Mouse (Mus musculus) lung, embryonic 15.5 days (tissue): Measurements from ENCODE around the gene Pde4d. TPM values are rescaled to one million over a fixed set of nuclear protein-coding genes. Genes with fewer than 3 reads are reported as not detected.

ENCODE experiments used
- ATAC-seq: fragments of 200-750 bp; cut with Nextera tagmentation; 2 replicates; pipeline ENCODE4 v1.8.0; 2017; ENCODE audit warnings: moderate number of reproducible peaks, borderline replicate concordance; ENCODE audit not compliant: low FRiP score, low TSS enrichment; ENCODE audit errors: extremely low read depth
- H3K27ac ChIP-seq: fragments of 300-500 bp; sonication (generic); 2 replicates; pipeline ENCODE4 v1.5.1; 2015; ENCODE audit warnings: moderate library complexity, mild to moderate bottlenecking, inconsistent platforms
- H3K27me3 ChIP-seq: fragments of 300-500 bp; sonication (generic); 2 replicates; pipeline ENCODE4 v1.6.1; 2015; ENCODE audit warnings: inconsistent platforms
- H3K36me3 ChIP-seq: fragments of 300-500 bp; sonication (generic); 2 replicates; pipeline ENCODE4 v1.6.1; 2015; ENCODE audit warnings: inconsistent platforms
- H3K4me1 ChIP-seq: fragments of 300-500 bp; sonication (generic); 2 replicates; pipeline ENCODE4 v1.6.1; 2015; ENCODE audit warnings: inconsistent platforms
- H3K4me2 ChIP-seq: fragments of 300-500 bp; sonication (generic); 2 replicates; pipeline ENCODE4 v1.6.1; 2015; ENCODE audit warnings: inconsistent platforms, mild to moderate bottlenecking, moderate library complexity
- H3K4me3 ChIP-seq: fragments of 300-500 bp; sonication (generic); 2 replicates; pipeline ENCODE4 v1.5.1; 2015; ENCODE audit warnings: mild to moderate bottlenecking, inconsistent platforms
- H3K9ac ChIP-seq: fragments of 300-500 bp; sonication (generic); 2 replicates; pipeline ENCODE4 v1.6.1; 2015; ENCODE audit warnings: inconsistent platforms
- H3K9me3 ChIP-seq: fragments of 300-500 bp; sonication (generic); 2 replicates; pipeline ENCODE4 v1.6.1; 2016; ENCODE audit warnings: inconsistent platforms
- WGBS: fragments of 180-500 bp; shearing (Covaris S2); methylation state at CpG from one replicate; pipeline ENCODE4 v1.1.7; 2015; 5-methylcytosine and 5-hydroxymethylcytosine counted together
- polyA plus RNA-seq: library from polyadenylated mRNA; unstranded; fragments of >200 nt; fragmentation: Nextera tagmentation; extraction: Ambion mirVana; gene quantifications from 2 replicates; pipeline ENCODE4 v1.2.1, GENCODE M21; 2015

The Pde4d gene
- polyA plus RNA-seq, 1 experiment from 2014 or later = 18.2 TPM

DNA sequence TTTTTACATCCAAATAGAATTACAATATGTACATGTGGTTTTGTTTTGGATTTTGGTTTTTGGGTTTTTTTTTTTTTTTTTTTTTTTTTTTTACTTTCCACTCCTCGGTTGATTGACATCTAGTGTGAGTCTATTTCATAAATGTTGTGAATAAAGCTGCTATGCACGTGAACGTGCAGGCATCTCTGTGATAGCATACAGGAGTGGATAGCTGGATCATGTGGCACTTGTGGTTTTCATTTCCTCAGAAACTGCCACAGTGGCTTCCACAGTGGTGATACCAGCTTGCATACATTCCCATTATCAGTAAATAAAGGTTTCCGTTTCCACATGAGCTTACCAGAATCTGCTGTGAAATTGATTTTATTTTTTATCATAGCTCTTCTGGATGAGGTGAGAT lies 506.3 kb downstream of the Pde4d start:
- Histone ChIP-seq H3K9me3 (no peaks in the 10 kb centered on the region), H3K4me3 (no peak overlapping the region), H3K4me2 (no peak overlapping the region), H3K27ac (no peak overlapping the region), H3K36me3 (no peaks in the 10 kb centered on the region), H3K9ac (no peak overlapping the region), H3K4me1 (no peaks in the 10 kb centered on the region), H3K27me3 (no peaks in the 10 kb centered on the region)
- ATAC-seq = no peak
- WGBS = 78% methylated on average over 4 of the region's 4 CpGs

DNA sequence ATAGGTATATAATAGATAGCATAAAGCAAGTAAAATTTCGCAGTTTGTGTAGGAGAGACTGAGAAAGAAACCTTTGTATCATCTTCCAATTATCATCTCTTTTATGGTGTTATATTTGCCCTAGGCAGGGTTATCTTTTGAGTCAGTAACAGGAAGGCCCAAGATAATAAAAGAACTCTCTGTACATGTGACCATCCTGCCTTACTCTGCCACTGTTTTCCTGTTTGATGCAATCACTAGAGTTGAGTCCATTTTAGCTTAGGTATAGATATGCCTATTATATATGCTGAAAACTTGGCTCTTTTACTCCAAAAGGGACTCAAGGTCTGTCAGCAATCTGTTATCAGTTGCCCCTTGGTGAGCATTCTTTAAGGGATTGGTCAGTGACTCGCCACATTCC lies 514.3 kb downstream of the Pde4d start:
- H3K9ac ChIP-seq = no peak overlapping the region
- no peaks in the 10 kb centered on the region for H3K4me1 ChIP-seq
- ATAC-seq = no peak
- WGBS = 77% methylated on average over 2 of the region's 2 CpGs
- H3K9me3 ChIP-seq = no peaks in the 10 kb centered on the region
- no peak overlapping the region for H3K4me3 ChIP-seq
- no peak overlapping the region for H3K27ac ChIP-seq
- H3K36me3 ChIP-seq = no peaks in the 10 kb centered on the region
- H3K4me2 ChIP-seq = no peak overlapping the region
- H3K27me3 ChIP-seq = no peaks in the 10 kb centered on the region

- no peak for ATAC-seq
- Histone ChIP-seq H3K9me3 (no peaks in the 10 kb centered on the region; the same call in 1 of the 2 replicates), H3K4me3 (no peak overlapping the region), H3K27me3 (no peaks in the 10 kb centered on the region), H3K27ac (no peak overlapping the region), H3K4me2 (no peak overlapping the region), H3K9ac (no peak overlapping the region), H3K4me1 (no peaks in the 10 kb centered on the region), H3K36me3 (no peaks in the 10 kb centered on the region)
- WGBS = 100% methylated on average over 1 of the region's 1 CpGs
These were observed 531.4 kb downstream of the Pde4d start for GRCm38 (mm10) chr13:108981144-108981543.

DNA sequence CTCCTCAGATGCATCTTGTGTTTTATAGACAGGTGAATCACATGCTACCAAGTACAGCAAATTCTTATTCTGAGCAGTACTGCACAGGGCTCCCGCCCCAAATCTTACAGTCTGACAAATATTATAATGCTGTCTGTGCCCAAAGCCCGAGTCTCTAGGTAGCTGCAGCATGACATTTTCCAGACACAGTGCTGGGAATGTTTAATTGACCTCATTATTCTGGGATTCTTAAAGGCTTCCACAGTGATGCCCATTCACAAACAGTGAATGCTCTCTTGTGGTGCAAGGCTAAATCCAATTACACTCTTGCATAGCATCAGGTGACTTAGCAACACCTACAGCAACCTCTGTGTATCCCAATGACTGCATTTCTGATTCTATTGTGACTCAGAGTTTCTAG lies 549.0 kb downstream of the Pde4d start:
- Histone ChIP-seq H3K36me3 (no peaks in the 10 kb centered on the region), H3K4me2 (no peak overlapping the region), H3K9ac (no peak overlapping the region), H3K4me3 (no peak overlapping the region), H3K4me1 (no peaks in the 10 kb centered on the region), H3K27me3 (no peaks in the 10 kb centered on the region), H3K9me3 (no peaks in the 10 kb centered on the region), H3K27ac (no peak overlapping the region)
- ATAC-seq = no peak
- 80% methylated on average over 2 of the region's 2 CpGs for WGBS

DNA sequence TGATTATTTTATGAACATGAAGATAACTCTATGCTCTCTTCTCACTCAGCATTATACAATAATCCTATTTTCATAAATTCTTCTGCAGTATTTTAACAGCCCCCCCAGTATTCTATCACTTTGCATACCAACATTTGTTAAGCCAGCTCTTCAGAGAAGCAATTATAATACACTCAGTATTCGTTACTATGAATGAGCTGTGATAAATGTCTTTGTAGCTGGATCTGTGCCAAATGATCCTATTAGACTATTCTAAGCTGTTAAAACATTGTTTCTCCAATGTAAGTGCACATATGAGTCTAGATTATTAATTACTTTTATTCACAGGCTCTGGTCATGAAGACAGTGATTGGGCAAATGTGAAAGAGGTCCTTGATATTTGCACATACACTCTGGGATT lies 575.0 kb downstream of the Pde4d start:
- Histone ChIP-seq H3K36me3 (no peaks in the 10 kb centered on the region), H3K9me3 (no peaks in the 10 kb centered on the region), H3K27me3 (no peaks in the 10 kb centered on the region), H3K4me2 (no peak overlapping the region), H3K4me3 (no peak overlapping the region), H3K4me1 (no peaks in the 10 kb centered on the region), H3K27ac (no peak overlapping the region), H3K9ac (no peak overlapping the region)
- 34% methylated on average over 1 of the region's 1 CpGs for WGBS
- ATAC-seq = no peak

- no peaks in the 10 kb centered on the region for H3K9me3 ChIP-seq
- no peak for ATAC-seq
- H3K4me1 ChIP-seq = no peaks in the 10 kb centered on the region
- H3K9ac ChIP-seq = no peak overlapping the region
- H3K4me2 ChIP-seq = no peak overlapping the region
- H3K27me3 ChIP-seq = no peaks in the 10 kb centered on the region
- H3K27ac ChIP-seq = no peak overlapping the region
- H3K4me3 ChIP-seq = no peak overlapping the region
- H3K36me3 ChIP-seq = no peaks in the 10 kb centered on the region
- WGBS = 46% methylated on average over 7 of the region's 7 CpGs
These were observed 597.4 kb downstream of the Pde4d start for GRCm38 (mm10) chr13:109047126-109047525.

- Histone ChIP-seq H3K36me3 (no peaks in the 10 kb centered on the region), H3K9me3 (no peaks in the 10 kb centered on the region), H3K9ac (no peak overlapping the region), H3K27me3 (no peaks in the 10 kb centered on the region), H3K4me3 (no peak overlapping the region), H3K27ac (no peak overlapping the region), H3K4me2 (no peak overlapping the region), H3K4me1 (no peaks in the 10 kb centered on the region)
- no peak for ATAC-seq
- 75% methylated on average over 2 of the region's 2 CpGs for WGBS
These were observed 603.1 kb downstream of the Pde4d start for GRCm38 (mm10) chr13:109052805-109053204.

DNA sequence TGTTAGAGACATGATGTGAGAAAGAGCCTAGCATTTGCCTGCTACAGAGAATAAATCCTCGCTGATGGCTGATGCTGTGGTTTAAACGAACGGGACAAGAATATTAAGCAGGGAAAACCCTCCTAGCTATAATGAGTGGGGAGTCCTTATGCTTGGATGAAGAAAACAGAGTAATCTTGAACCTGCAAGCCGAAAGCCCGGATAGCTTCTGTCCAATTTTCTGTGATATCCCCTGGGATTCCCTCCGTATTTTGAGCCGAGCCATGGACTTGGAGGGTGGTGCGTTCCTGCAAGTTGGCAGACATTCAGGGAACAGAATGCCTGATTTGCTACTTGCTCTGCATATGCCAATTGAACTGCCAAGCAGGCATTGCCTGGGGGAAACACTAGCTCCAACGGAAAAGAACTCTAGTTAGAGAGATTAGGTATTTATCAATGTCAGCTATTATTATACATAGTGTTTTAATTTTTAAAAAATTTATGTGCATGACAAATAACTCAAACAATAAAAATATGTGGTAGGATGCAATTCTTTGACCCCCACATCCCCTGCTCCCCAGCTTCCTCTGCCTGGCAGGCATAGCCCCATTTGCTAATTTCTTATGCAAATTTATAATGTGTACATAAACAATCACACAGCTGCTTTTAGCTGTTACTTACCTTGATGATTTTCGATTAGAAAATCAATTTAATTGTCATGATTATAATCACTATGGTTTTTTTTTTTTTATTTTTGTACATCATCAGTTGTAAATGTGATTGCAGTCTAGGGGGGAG lies 603.7 kb downstream of the Pde4d start:
- H3K4me2 ChIP-seq = no peak overlapping the region
- 72% methylated on average over 10 of the region's 10 CpGs for WGBS
- H3K4me1 ChIP-seq = no peaks in the 10 kb centered on the region
- no peak overlapping the region for H3K27ac ChIP-seq
- no peaks in the 10 kb centered on the region for H3K36me3 ChIP-seq
- ATAC-seq = no peak
- no peak overlapping the region for H3K4me3 ChIP-seq
- H3K9me3 ChIP-seq = no peaks in the 10 kb centered on the region
- H3K27me3 ChIP-seq = no peaks in the 10 kb centered on the region
- H3K9ac ChIP-seq = no peak overlapping the region

- no peaks in the 10 kb centered on the region for H3K36me3 ChIP-seq
- H3K4me2 ChIP-seq = no peak overlapping the region
- no peak overlapping the region for H3K27ac ChIP-seq
- no peak overlapping the region for H3K4me3 ChIP-seq
- no peaks in the 10 kb centered on the region for H3K4me1 ChIP-seq
- ATAC-seq = no peak
- H3K27me3 ChIP-seq = no peaks in the 10 kb centered on the region
- no peaks in the 10 kb centered on the region for H3K9me3 ChIP-seq
- H3K9ac ChIP-seq = no peak overlapping the region
- 17% methylated on average over 4 of the region's 4 CpGs for WGBS
These were observed 608.3 kb downstream of the Pde4d start for GRCm38 (mm10) chr13:109058045-109058444.

DNA sequence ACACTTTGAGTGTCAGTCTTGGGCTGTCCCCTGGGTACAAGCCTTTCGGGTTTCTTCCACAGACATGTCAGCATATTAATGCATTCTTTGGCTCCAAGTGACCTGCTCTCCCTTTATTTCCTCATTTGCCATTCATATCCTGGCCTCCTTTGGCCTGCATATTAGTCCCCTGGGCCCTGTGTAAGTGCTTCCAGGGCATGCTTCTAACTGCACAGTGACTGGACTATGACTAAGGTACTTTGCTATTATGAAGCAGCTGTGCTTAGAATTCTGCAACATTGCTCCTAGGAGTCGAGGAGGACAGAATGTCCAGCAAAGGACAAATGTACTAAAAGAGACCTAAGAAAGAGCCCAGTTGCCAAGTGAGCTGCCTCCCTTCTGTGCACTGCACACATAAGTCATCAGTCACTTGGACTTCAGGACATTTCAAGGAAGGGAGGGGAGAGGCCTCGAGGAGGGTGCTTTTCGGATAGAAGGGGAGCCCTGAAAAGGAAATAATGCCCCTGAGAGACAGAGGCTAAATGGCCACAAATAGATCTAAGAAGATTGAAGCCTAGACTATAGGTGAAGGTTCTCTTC lies 616.9 kb downstream of the Pde4d start:
- no peak overlapping the region for H3K4me3 ChIP-seq
- H3K27ac ChIP-seq = no peak overlapping the region
- H3K36me3 ChIP-seq = no peaks in the 10 kb centered on the region
- WGBS = 58% methylated on average over 4 of the region's 4 CpGs
- H3K27me3 ChIP-seq = no peaks in the 10 kb centered on the region
- no peak overlapping the region for H3K4me2 ChIP-seq
- no peak for ATAC-seq
- no peaks in the 10 kb centered on the region for H3K9me3 ChIP-seq
- no peak overlapping the region for H3K9ac ChIP-seq
- no peaks in the 10 kb centered on the region for H3K4me1 ChIP-seq

DNA sequence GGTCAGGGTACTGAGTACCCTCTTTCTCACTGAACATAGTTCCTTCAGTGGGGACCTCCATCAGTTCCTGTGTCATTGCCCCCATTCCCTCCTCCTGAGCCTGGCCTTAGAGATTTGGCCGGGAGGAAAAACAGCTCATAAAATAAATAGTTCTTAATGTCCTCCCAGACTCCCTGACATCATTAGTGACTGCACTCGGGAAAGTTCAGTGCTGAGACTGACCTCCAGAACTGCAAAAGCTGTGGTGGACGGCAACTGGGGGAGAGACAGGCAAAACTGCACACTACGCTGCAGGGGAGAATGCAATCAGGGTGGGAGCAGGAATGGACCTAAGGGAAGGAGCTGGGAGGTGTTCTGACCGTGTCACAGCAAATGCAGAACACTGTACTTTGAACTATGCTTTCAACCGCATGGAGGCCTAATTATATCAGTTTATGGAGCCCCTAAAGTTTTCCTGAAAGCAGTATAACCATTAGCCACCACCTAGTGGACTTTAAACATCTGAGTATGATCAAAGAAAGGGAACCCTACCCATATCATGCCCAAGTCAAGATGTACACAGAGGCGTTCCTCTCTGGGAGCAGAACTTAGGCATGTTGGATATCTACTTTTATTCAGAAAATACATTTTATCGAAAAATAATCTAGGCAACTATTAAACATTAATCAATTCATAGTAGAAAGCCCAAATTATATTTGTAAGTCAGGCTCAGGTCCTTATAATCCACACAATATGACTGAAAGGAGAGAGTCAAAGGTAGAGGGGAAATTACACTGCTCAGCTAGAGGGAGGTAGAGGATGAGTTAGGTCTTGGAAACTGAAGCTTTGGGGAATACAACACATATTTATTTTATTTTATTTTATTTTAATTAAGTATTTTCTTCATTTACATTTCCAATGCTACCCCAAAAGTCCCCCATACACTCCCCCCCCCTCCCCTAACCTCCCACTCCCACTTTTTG lies 618.8 kb downstream of the Pde4d start:
- no peaks in the 10 kb centered on the region for H3K27me3 ChIP-seq
- no peak overlapping the region for H3K9ac ChIP-seq
- H3K9me3 ChIP-seq = no peaks in the 10 kb centered on the region
- 56% methylated on average over 8 of the region's 8 CpGs for WGBS
- ATAC-seq = no peak
- H3K36me3 ChIP-seq = no peaks in the 10 kb centered on the region
- no peaks in the 10 kb centered on the region for H3K4me1 ChIP-seq
- no peak overlapping the region for H3K4me3 ChIP-seq
- no peak overlapping the region for H3K27ac ChIP-seq
- no peak overlapping the region for H3K4me2 ChIP-seq

DNA sequence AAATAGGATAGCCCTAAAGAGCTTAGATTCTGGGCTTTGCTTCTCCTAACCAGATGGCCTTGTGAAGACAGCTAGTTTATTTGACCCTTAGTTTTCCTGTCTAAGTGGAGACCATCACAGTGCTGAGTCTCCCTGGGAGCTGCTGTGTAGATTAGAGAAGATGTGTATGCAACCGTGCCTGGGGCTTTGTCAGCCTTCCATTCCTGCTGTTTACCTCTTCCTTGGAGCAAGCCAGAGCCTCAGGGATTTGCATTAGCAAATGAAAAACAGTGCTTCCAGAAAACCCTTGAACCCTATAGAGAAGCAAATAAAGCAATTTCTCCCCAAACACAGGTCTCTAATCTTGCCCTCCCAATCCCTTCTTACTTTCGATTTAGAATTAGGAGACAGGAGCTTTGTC lies 623.6 kb downstream of the Pde4d start:
- Histone ChIP-seq H3K27ac (no peak overlapping the region), H3K9me3 (no peaks in the 10 kb centered on the region), H3K27me3 (no peaks in the 10 kb centered on the region), H3K9ac (no peak overlapping the region), H3K4me1 (no peaks in the 10 kb centered on the region), H3K4me3 (no peak overlapping the region), H3K4me2 (no peak overlapping the region), H3K36me3 (no peaks in the 10 kb centered on the region)
- 35% methylated on average over 2 of the region's 2 CpGs for WGBS
- no peak for ATAC-seq
